Mouse (Mus musculus) MEL (cell line): ENCODE measurements around the gene 4931414P19Rik. TPM values are rescaled to one million over a fixed set of nuclear protein-coding genes. Genes with fewer than 3 reads are reported as not detected.
A peak's percentile ranks its signal among the peaks of the same experiment; 100 is the strongest.

Experiments
- DNase-seq: peaks from one replicate; pipeline ENCODE4 v3.0.0; 2011; ENCODE audit warnings: low read depth, low spot score
- H3K27ac ChIP-seq: 2 replicates; pipeline ENCODE4 v1.5.1; 2012; ENCODE audit warnings: low read depth, mild to moderate bottlenecking, control low read depth, low read length, moderate library complexity; ENCODE audit not compliant: control insufficient read depth
- H3K27me3 ChIP-seq, 2 experiments: fragments of 150-350 bp in 1 of 2; sonication (generic) in 1 of 2; 2 replicates each; pipeline ENCODE4 v1.6.1; 2012; ENCODE audit warnings: low read length in 2 of 2, mild to moderate bottlenecking in 2 of 2, improper control_type of control experiment in 1 of 2, moderate library complexity in 1 of 2; ENCODE audit not compliant: insufficient read depth in 2 of 2, control insufficient read depth in 1 of 2
- H3K36me3 ChIP-seq, 2 experiments: 2 replicates each; pipeline ENCODE4 v1.6.1; 2012 to 2014; ENCODE audit warnings: low read length in 2 of 2, improper control_type of control experiment in 1 of 2, inconsistent platforms in 1 of 2, mild to moderate bottlenecking in 1 of 2; ENCODE audit not compliant: insufficient read depth in 2 of 2, control insufficient read depth in 1 of 2
- H3K4me1 ChIP-seq, 2 experiments: fragments of 150-350 bp in 1 of 2; sonication (generic) in 1 of 2; 2 replicates each; pipeline ENCODE4 v1.6.1; 2012; ENCODE audit warnings: low read length in 2 of 2, improper control_type of control experiment in 1 of 2, mild to moderate bottlenecking in 1 of 2; ENCODE audit not compliant: insufficient read depth in 2 of 2, control insufficient read depth in 1 of 2
- H3K4me3 ChIP-seq, 2 experiments: fragments of 150-350 bp in 1 of 2; sonication (generic) in 1 of 2; 2 replicates each; pipeline ENCODE4 v1.5.1; 2012; ENCODE audit warnings: low read depth in 2 of 2, low read length in 2 of 2, mild to moderate bottlenecking in 2 of 2, moderate library complexity in 2 of 2, control low read depth in 1 of 2, improper control_type of control experiment in 1 of 2; ENCODE audit not compliant: control insufficient read depth in 1 of 2, insufficient read depth in 1 of 2
- H3K79me2 ChIP-seq: 2 replicates; pipeline ENCODE4 v1.6.1; 2012; ENCODE audit warnings: mild to moderate bottlenecking, low read length, moderate library complexity; ENCODE audit not compliant: control insufficient read depth, poor library complexity, insufficient read depth
- H3K9ac ChIP-seq: 2 replicates; pipeline ENCODE4 v1.6.1; 2012; ENCODE audit warnings: low read depth, mild to moderate bottlenecking, control low read depth, low read length, moderate library complexity; ENCODE audit not compliant: control insufficient read depth, poor library complexity, severe bottlenecking
- H3K9me3 ChIP-seq: fragments of 150-350 bp; sonication (generic); replicated peaks from 2 replicates; pipeline ENCODE4 v1.6.1; 2012; ENCODE audit warnings: mild to moderate bottlenecking, low read length, improper control_type of control experiment, moderate library complexity; ENCODE audit not compliant: insufficient read depth
- BHLHE40 ChIP-seq: IDR thresholded peaks from 2 replicates; pipeline ENCODE4 v1.6.1; 2012; ENCODE audit warnings: low read depth, mild to moderate bottlenecking, inconsistent platforms, low read length, improper control_type of control experiment, borderline replicate concordance
- CHD1 ChIP-seq: IDR thresholded peaks from 2 replicates; pipeline ENCODE4 v1.6.1; 2012; ENCODE audit warnings: low read depth, mild to moderate bottlenecking, inconsistent platforms, low read length, improper control_type of control experiment
- CHD2 ChIP-seq: IDR thresholded peaks from 2 replicates; pipeline ENCODE4 v1.6.1; 2011; ENCODE audit warnings: low read length, improper control_type of control experiment
- ELF1 ChIP-seq: IDR thresholded peaks from 2 replicates; pipeline ENCODE4 v1.6.1; 2014; ENCODE audit warnings: low read depth, mild to moderate bottlenecking, inconsistent platforms, low read length, improper control_type of control experiment, moderate library complexity
- EP300 ChIP-seq, 2 experiments: IDR thresholded peaks; 2 replicates each; pipeline ENCODE4 v1.6.1; 2011; ENCODE audit warnings: improper control_type of control experiment in 2 of 2, low read length in 2 of 2, low read depth in 1 of 2, mild to moderate bottlenecking in 1 of 2
- ETS1 ChIP-seq: IDR thresholded peaks from 2 replicates; pipeline ENCODE4 v1.6.1; 2012; ENCODE audit warnings: low read depth, mild to moderate bottlenecking, inconsistent platforms, low read length, improper control_type of control experiment, moderate library complexity
- HCFC1 ChIP-seq: IDR thresholded peaks from 2 replicates; pipeline ENCODE4 v1.6.1; 2012; ENCODE audit warnings: low read depth, mild to moderate bottlenecking, inconsistent platforms, low read length, improper control_type of control experiment, moderate library complexity
- JUND ChIP-seq: IDR thresholded peaks from 2 replicates; pipeline ENCODE4 v1.6.1; 2011; ENCODE audit warnings: low read depth, mild to moderate bottlenecking, improper control_type of control experiment, low read length
- KAT2A ChIP-seq: conservative IDR thresholded peaks from 2 replicates; pipeline ENCODE4 v1.6.1; 2012; ENCODE audit warnings: low read depth, low read length, improper control_type of control experiment, inconsistent platforms
- MAFK ChIP-seq: IDR thresholded peaks from 2 replicates; pipeline ENCODE4 v1.6.1; 2011; ENCODE audit warnings: low read depth, mild to moderate bottlenecking, low read length, improper control_type of control experiment, borderline replicate concordance
- MXI1 ChIP-seq: IDR thresholded peaks from 2 replicates; pipeline ENCODE4 v1.6.1; 2011; ENCODE audit warnings: mild to moderate bottlenecking, low read depth, low read length, improper control_type of control experiment
- MYB ChIP-seq: IDR thresholded peaks from 2 replicates; pipeline ENCODE4 v1.6.1; 2011; ENCODE audit warnings: mild to moderate bottlenecking, low read depth, low read length, improper control_type of control experiment
- NELFE ChIP-seq: IDR thresholded peaks from 2 replicates; pipeline ENCODE4 v1.6.1; 2011; ENCODE audit warnings: low read depth, low read length, improper control_type of control experiment
- POLR2A ChIP-seq, 2 experiments: IDR thresholded peaks; 2 replicates each; pipeline ENCODE4 v1.6.1; 2011 to 2012; ENCODE audit warnings: low read length in 2 of 2, mild to moderate bottlenecking in 2 of 2, control low read depth in 1 of 2, improper control_type of control experiment in 1 of 2, low read depth in 1 of 2, moderate library complexity in 1 of 2; ENCODE audit not compliant: control insufficient read depth in 1 of 2, insufficient read depth in 1 of 2, poor library complexity in 1 of 2
- POLR2AphosphoS2 ChIP-seq: IDR thresholded peaks from 2 replicates; pipeline ENCODE4 v1.6.1; 2011; ENCODE audit warnings: low read length, improper control_type of control experiment
- SIN3A ChIP-seq: IDR thresholded peaks from 2 replicates; pipeline ENCODE4 v1.6.1; 2012; ENCODE audit warnings: low read length, improper control_type of control experiment, inconsistent platforms
- SMC3 ChIP-seq: IDR thresholded peaks from 2 replicates; pipeline ENCODE4 v1.6.1; 2011; ENCODE audit warnings: low read depth, low read length, improper control_type of control experiment
- TAL1 ChIP-seq: IDR thresholded peaks from 2 replicates; pipeline ENCODE4 v1.6.1; 2012; ENCODE audit warnings: mild to moderate bottlenecking, inconsistent platforms, low read length, moderate library complexity, mixed read lengths
- TBP ChIP-seq: IDR thresholded peaks from 2 replicates; pipeline ENCODE4 v1.8.0; 2011; ENCODE audit warnings: low read depth, low read length, improper control_type of control experiment
- TCF12 ChIP-seq: IDR thresholded peaks from 2 replicates; pipeline ENCODE4 v1.6.1; 2014; ENCODE audit warnings: low read depth, mild to moderate bottlenecking, inconsistent platforms, low read length, improper control_type of control experiment, moderate library complexity
- USF2 ChIP-seq, 2 experiments: IDR thresholded peaks; 2 replicates each; pipeline ENCODE4 v1.6.1; 2011 to 2012; ENCODE audit warnings: improper control_type of control experiment in 2 of 2, low read length in 2 of 2, borderline replicate concordance in 1 of 2, inconsistent platforms in 1 of 2, low read depth in 1 of 2, mild to moderate bottlenecking in 1 of 2; ENCODE audit not compliant: insufficient read depth in 1 of 2
- ZMIZ1 ChIP-seq: IDR thresholded peaks from 2 replicates; pipeline ENCODE4 v1.6.1; 2012; ENCODE audit warnings: low read depth, mild to moderate bottlenecking, inconsistent platforms, low read length, improper control_type of control experiment, moderate library complexity
- polyA plus RNA-seq, 2 experiments: library from polyadenylated mRNA; stranded (reverse) in 1 of 2; unstranded in 1 of 2; fragments of >175 nt in 1 of 2; fragments of >200 nt in 1 of 2; gene quantifications; 2 replicates each; pipeline versions ENCODE4 v1.2.1 to v1.2.4; 2012; ENCODE audit warnings: low replicate concordance in 2 of 2, low read depth in 1 of 2; ENCODE audit not compliant: insufficient read length in 2 of 2, insufficient read depth in 1 of 2, missing spikeins in 1 of 2
- total RNA-seq: library from RNA; depleted of rRNA; stranded (reverse); fragments of 300-350 nt; gene quantifications from 2 replicates; pipeline ENCODE4 v1.2.3, GENCODE M21; 2012

The 4931414P19Rik gene
- total and polyA plus RNA-seq, 3 experiments, result 1.9 to 4.8 TPM; not detected in 1

- Histone ChIP-seq H3K27ac (no peak overlapping the region), H3K4me3 (no peak overlapping the region), H3K36me3 (peaks cover 11 to 12% of the 10 kb centered on the region in 2 experiments; a peak in 3 of 4 replicates), H3K9ac (no peak overlapping the region), H3K9me3 (no peaks in the 10 kb centered on the region), H3K4me1 (peaks cover 6 to 15% of the 10 kb centered on the region in 2 experiments; a peak in 3 of 4 replicates), H3K79me2 (no peaks in the 10 kb centered on the region; the same call in none of the 2 replicates), H3K27me3 (no peaks in the 10 kb centered on the region)
- TF ChIP-seq HCFC1 (no peak), KAT2A (no peak), MXI1 (no peak), TAL1 (no peak), POLR2AphosphoS2 (no peak), JUND (no peak), ZMIZ1 (no peak), EP300 (IDR thresholded peaks at IDR 0.05; ENCODE audit: low read depth in 1 of 2, low read length in 2 of 2) (no peak), BHLHE40 (no peak), CHD2 (no peak), SIN3A (no peak), POLR2A (IDR thresholded peaks at IDR 0.05; ENCODE audit: control insufficient read depth in 1 of 2, insufficient read depth in 1 of 2, low read depth in 1 of 2, low read length in 2 of 2, poor library complexity in 1 of 2) (no peak; a peak in 1 of 4 replicates), MYB (no peak), ETS1 (no peak), CHD1 (no peak), TBP (no peak), ELF1 (no peak), MAFK (no peak), NELFE (no peak), SMC3 (no peak)
- no peak for DNase-seq
Measured at GRCm38 (mm10) chr14:54644294-54644693, 38.5 kb upstream of the 4931414P19Rik start.

- Histone ChIP-seq H3K4me3 (no peak overlapping the region), H3K27ac (peak overlapping the region; percentile 44), H3K9me3 (no peaks in the 10 kb centered on the region), H3K27me3 (no peaks in the 10 kb centered on the region), H3K9ac (no peak overlapping the region), H3K79me2 (no peaks in the 10 kb centered on the region; the same call in 1 of the 2 replicates), H3K4me1 (peaks cover 4 to 6% of the 10 kb centered on the region in 2 experiments; a peak in 3 of 4 replicates), H3K36me3 (peaks cover 3 to 6% of the 10 kb centered on the region in 2 experiments; a peak in 3 of 4 replicates)
- TF ChIP-seq CHD1 (no peak), USF2 (IDR thresholded peaks at IDR 0.05; ENCODE audit: borderline replicate concordance in 1 of 2, insufficient read depth in 1 of 2, low read depth in 1 of 2, low read length in 2 of 2) (no peak), TCF12 (peak; percentile 10; the same call in 1 of the 2 replicates)
- DNase-seq, result peak; percentile 38
Measured at GRCm38 (mm10) chr14:54643011-54643410, 37.2 kb upstream of the 4931414P19Rik start.
